Mouse (Mus musculus) spleen, postnatal 4 days (tissue): ENCODE measurements around the gene Atg4d.
"Not testable (repeated sequence)": the region's sequence is repeated elsewhere in the genome, so short reads cannot be mapped to it uniquely, and the experiment has no call there.

Experiments
- DNase-seq, 2 experiments: peaks; one replicate each; pipeline ENCODE4 v3.0.0; 2022; ENCODE audit warnings: low spot score in 2 of 2

Atg4d gene

GRCm38 (mm10) chr9:21265000-21265561, at the start of gene Atg4d:
TSS of gene Atg4d (plus strand) at chr9:21265293.
- peak; percentile 99 to 100 for DNase-seq

GRCm38 (mm10) chr9:21216050-21216841, 48.8 kb upstream of the Atg4d start:
- no peak for DNase-seq

- DNase-seq: no peak
These were observed 45.3 kb upstream of the Atg4d start for GRCm38 (mm10) chr9:21219820-21220219.

- DNase-seq: peak; percentile 94 to 97
These were observed 44.4 kb upstream of the Atg4d start for GRCm38 (mm10) chr9:21220490-21221382.

- DNase-seq: peak in 1 of 2 experiments; percentile 51
These were observed 43.6 kb upstream of the Atg4d start for GRCm38 (mm10) chr9:21221383-21221929.

GRCm38 (mm10) chr9:21223490-21223889, 41.6 kb upstream of the Atg4d start:
- DNase-seq: not testable (repeated sequence)

- no peak for DNase-seq
These were observed 41.2 kb upstream of the Atg4d start for GRCm38 (mm10) chr9:21223906-21224305.

- DNase-seq: no peak
These were observed 40.3 kb upstream of the Atg4d start for GRCm38 (mm10) chr9:21224576-21225414.

- no peak for DNase-seq
These were observed 39.7 kb upstream of the Atg4d start for GRCm38 (mm10) chr9:21225415-21225758.

- DNase-seq: no peak
These were observed 37.8 kb upstream of the Atg4d start for GRCm38 (mm10) chr9:21227342-21227741.

- no peak for DNase-seq
These were observed 33.5 kb upstream of the Atg4d start for GRCm38 (mm10) chr9:21231551-21231950.

- DNase-seq: no peak
These were observed 32.2 kb upstream of the Atg4d start for GRCm38 (mm10) chr9:21232867-21233266.

- DNase-seq: no peak
These were observed 31.7 kb upstream of the Atg4d start for GRCm38 (mm10) chr9:21233366-21233765.

- no peak for DNase-seq
These were observed 31.3 kb upstream of the Atg4d start for GRCm38 (mm10) chr9:21233805-21234204.

- no peak for DNase-seq
These were observed 29.8 kb upstream of the Atg4d start for GRCm38 (mm10) chr9:21235341-21235740.

GRCm38 (mm10) chr9:21236991-21237367, 28.1 kb upstream of the Atg4d start:
- no peak for DNase-seq

GRCm38 (mm10) chr9:21237368-21238003, 27.6 kb upstream of the Atg4d start:
- peak; percentile 63 to 82 for DNase-seq

- peak in 1 of 2 experiments; percentile 71 for DNase-seq
These were observed 26.9 kb upstream of the Atg4d start for GRCm38 (mm10) chr9:21238004-21238732.

- peak; percentile 86 to 95 for DNase-seq
These were observed 26.2 kb upstream of the Atg4d start, which contains the start of gene Keap1 for GRCm38 (mm10) chr9:21238733-21239464. TSS of gene Keap1 (minus strand) at chr9:21239361.
